Mouse (Mus musculus): ENCODE results near the gene B3gnt3.
"Not testable (repeated sequence)": the region's sequence is repeated elsewhere in the genome, so short reads cannot be mapped to it uniquely, and the experiment has no call there.

B3gnt3 gene

GRCm38 (mm10) chr8:71709800-71710446, 8.3 kb upstream of the B3gnt3 start:
- peak; percentile 90 for DNase-seq

GRCm38 (mm10) chr8:71709134-71709799, 7.7 kb upstream of the B3gnt3 start:
- no peak for DNase-seq

GRCm38 (mm10) chr8:71707874-71708273, 6.3 kb upstream of the B3gnt3 start:
- peak; percentile 68 for DNase-seq

- not testable (repeated sequence) for DNase-seq
These were observed 1.8 kb upstream of the B3gnt3 start for GRCm38 (mm10) chr8:71703400-71703799.

GRCm38 (mm10) chr8:71702923-71703322, 1.3 kb upstream of the B3gnt3 start:
- DNase-seq, result no peak

- no peak for DNase-seq
These were observed 471 bp upstream of the B3gnt3 start for GRCm38 (mm10) chr8:71702087-71702432.

- DNase-seq, result no peak
These were observed 908 bp downstream of the B3gnt3 start for GRCm38 (mm10) chr8:71700493-71701269.

GRCm38 (mm10) chr8:71695456-71695855, 6.1 kb downstream of the B3gnt3 start:
- DNase-seq, result not testable (repeated sequence)

GRCm38 (mm10) chr8:71693166-71694041, 8.2 kb downstream of the B3gnt3 start:
- DNase-seq, result peak; percentile 62

- DNase-seq, result no peak
These were observed 9.1 kb downstream of the B3gnt3 start for GRCm38 (mm10) chr8:71692509-71692908.

- no peak for DNase-seq
These were observed 12.6 kb downstream of the B3gnt3 start, which contains the start of gene Insl3 for GRCm38 (mm10) chr8:71689028-71689427. TSS of gene Insl3 (plus strand) at chr8:71689214.

- DNase-seq, result no peak
These were observed 14.0 kb downstream of the B3gnt3 start for GRCm38 (mm10) chr8:71687616-71688015.

- DNase-seq, result peak; percentile 71
These were observed 15.3 kb downstream of the B3gnt3 start for GRCm38 (mm10) chr8:71686143-71686734.

- DNase-seq, result peak; percentile 43
These were observed 16.0 kb downstream of the B3gnt3 start for GRCm38 (mm10) chr8:71685573-71685972.

- DNase-seq, result no peak
These were observed 16.9 kb downstream of the B3gnt3 start for GRCm38 (mm10) chr8:71684701-71685100.

GRCm38 (mm10) chr8:71682832-71683231, 18.8 kb downstream of the B3gnt3 start:
- DNase-seq, result no peak

GRCm38 (mm10) chr8:71681369-71681915, 20.1 kb downstream of the B3gnt3 start:
- DNase-seq, result no peak

GRCm38 (mm10) chr8:71680471-71680870, 21.1 kb downstream of the B3gnt3 start:
- peak; percentile 43 for DNase-seq

- DNase-seq, result no peak
These were observed 21.9 kb downstream of the B3gnt3 start for GRCm38 (mm10) chr8:71679550-71680168.

GRCm38 (mm10) chr8:71679116-71679515, 22.5 kb downstream of the B3gnt3 start:
- no peak for DNase-seq

- DNase-seq, result no peak
These were observed 23.4 kb downstream of the B3gnt3 start for GRCm38 (mm10) chr8:71678216-71678615.

GRCm38 (mm10) chr8:71677555-71677954, 24.0 kb downstream of the B3gnt3 start:
- DNase-seq, result no peak
